Mouse (Mus musculus): ENCODE data around the gene Acrbp. TPM values are rescaled to one million over a fixed set of nuclear protein-coding genes. Genes with fewer than 3 reads are reported as not detected.
A peak's percentile ranks its signal among the peaks of the same experiment; 100 is the strongest.

The Acrbp gene
- polyA plus RNA-seq, 1 experiment from 2014 or later, result 8.3 TPM

DNA sequence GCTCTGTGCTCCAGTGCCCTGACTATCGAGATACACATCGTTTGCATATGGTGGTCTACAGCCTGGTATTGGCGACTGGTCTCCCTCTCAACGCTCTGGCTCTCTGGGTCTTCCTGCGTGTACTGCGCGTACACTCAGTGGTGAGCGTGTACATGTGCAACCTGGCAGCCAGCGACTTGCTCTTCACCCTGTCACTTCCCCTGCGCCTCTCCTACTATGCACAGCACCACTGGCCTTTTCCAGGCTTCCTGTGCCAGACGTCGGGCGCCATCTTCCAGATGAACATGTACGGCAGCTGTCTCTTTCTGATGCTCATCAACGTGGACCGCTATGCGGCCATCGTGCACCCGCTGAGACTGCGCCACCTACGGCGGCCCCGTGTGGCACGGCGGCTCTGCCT lies 31.9 kb downstream of the Acrbp start:
- no peak overlapping the region; the same call in 1 of the 2 replicates for H3K27ac ChIP-seq (ENCODE audit: low read depth, low read length)

DNA sequence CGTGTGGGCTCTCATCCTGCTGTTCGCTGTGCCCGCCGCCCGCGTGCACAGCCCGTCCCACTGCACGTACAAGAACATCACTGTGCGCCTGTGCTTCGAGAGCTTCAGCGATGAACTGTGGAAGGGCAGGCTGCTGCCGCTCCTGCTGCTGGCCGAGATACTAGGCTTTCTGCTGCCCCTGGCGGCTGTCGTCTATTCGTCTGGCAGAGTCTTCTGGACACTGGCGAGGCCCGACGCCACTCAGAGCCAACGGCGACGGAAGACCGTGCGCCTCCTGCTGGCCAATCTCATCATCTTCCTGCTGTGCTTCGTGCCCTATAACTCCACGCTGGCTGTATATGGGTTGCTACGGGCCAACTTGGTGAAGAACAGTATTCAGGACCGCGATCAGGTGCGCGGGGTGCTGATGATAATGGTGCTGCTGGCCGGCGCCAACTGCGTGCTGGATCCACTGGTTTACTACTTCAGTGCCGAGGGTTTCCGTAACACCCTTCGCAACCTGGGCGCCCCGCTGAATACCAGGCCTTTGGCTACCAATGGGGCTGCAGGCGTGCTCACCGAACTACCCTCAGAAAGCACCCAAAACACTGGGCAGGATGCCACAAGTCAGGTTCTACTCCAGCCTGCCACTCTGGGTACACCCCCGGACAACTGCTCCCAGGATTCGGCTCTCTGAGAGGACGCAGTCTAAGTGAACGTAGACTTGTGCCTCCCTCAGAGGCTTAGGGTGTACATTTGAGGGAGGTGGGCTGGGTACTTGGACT lies 32.5 kb downstream of the Acrbp start:
- Histone ChIP-seq H3K4me3 (ENCODE audit: low read depth, low read length) (peak overlapping the region; percentile 45), H3K4me1 (ENCODE audit: control insufficient read depth, insufficient read depth, low read length) (peaks cover 9% of the 10 kb centered on the region; the same call in 1 of the 2 replicates), H3K4me2 (peak overlapping the region; percentile 76), H3K27ac (ENCODE audit: low read depth, low read length) (no peak overlapping the region; the same call in 1 of the 2 replicates), H3K27me3 (ENCODE audit: control insufficient read depth, insufficient read depth, low read length) (peaks cover 3% of the 10 kb centered on the region; the same call in 1 of the 2 replicates), H3K9ac (ENCODE audit: low read depth, low read length) (peak overlapping the region; percentile 75), H3K36me3 (ENCODE audit: control insufficient read depth, insufficient read depth, low read length) (no peaks in the 10 kb centered on the region), H3K9me3 (replicated peaks; ENCODE audit: control insufficient read depth, low read length) (no peaks in the 10 kb centered on the region)
- WGBS (ENCODE audit: insufficient replicate concordance), result 19% methylated on average over 45 of the region's 45 CpGs
- ATAC-seq (replicated peaks; ENCODE audit: insufficient number of reproducible peaks, low FRiP score, low TSS enrichment), result peak; percentile 69

More for the DNA sequence above, 31.9 kb downstream of the Acrbp start:
- Histone ChIP-seq H3K9me3 (replicated peaks; ENCODE audit: control insufficient read depth, low read length) (no peaks in the 10 kb centered on the region), H3K9ac (ENCODE audit: low read depth, low read length) (peak overlapping the region; percentile 75), H3K36me3 (ENCODE audit: control insufficient read depth, insufficient read depth, low read length) (no peaks in the 10 kb centered on the region), H3K4me1 (ENCODE audit: control insufficient read depth, insufficient read depth, low read length) (peaks cover 9% of the 10 kb centered on the region; the same call in 1 of the 2 replicates), H3K4me2 (peak overlapping the region; percentile 76), H3K4me3 (ENCODE audit: low read depth, low read length) (peak overlapping the region; percentile 45), H3K27me3 (ENCODE audit: control insufficient read depth, insufficient read depth, low read length) (peaks cover 3% of the 10 kb centered on the region; the same call in 1 of the 2 replicates)
- 21% methylated on average over 25 of the region's 25 CpGs for WGBS (ENCODE audit: insufficient replicate concordance)
- ATAC-seq (replicated peaks; ENCODE audit: insufficient number of reproducible peaks, low FRiP score, low TSS enrichment), result no peak; the same call in 1 of the 2 replicates

DNA sequence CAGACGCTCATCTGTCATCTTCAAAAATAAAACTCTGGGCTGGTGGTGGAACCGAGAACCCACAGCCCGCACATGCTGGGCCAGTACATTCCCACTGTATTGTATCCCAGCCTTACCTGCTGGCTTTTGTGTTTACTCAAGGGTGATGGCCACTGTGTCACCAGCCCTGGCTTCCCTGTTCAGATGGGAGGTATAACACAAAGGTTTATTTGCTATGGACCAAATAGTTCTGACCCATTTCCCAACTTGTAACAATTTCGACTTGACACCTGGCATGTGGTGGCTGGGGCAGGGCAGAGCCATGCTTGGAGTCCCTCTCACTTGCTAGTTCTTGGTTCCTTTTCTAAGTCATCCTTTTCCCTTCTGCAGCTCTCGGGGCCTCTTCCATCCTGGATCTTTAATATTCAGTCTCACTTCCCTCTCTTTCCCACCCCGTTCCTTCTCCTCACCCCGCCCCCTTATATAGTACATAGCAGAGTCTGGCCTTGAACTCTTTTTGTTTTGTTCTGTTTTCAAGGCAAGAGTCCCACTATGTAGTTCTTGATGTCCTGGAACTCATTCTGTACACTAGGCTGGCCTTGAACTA lies 33.4 kb downstream of the Acrbp start:
- Histone ChIP-seq H3K27ac (ENCODE audit: low read depth, low read length) (no peak overlapping the region), H3K4me3 (ENCODE audit: low read depth, low read length) (no peak overlapping the region), H3K36me3 (ENCODE audit: control insufficient read depth, insufficient read depth, low read length) (no peaks in the 10 kb centered on the region), H3K9ac (ENCODE audit: low read depth, low read length) (no peak overlapping the region; the same call in 1 of the 2 replicates), H3K27me3 (ENCODE audit: control insufficient read depth, insufficient read depth, low read length) (peaks cover 3% of the 10 kb centered on the region; the same call in 1 of the 2 replicates), H3K4me1 (ENCODE audit: control insufficient read depth, insufficient read depth, low read length) (peaks cover 9% of the 10 kb centered on the region; the same call in 1 of the 2 replicates), H3K4me2 (no peak overlapping the region), H3K9me3 (replicated peaks; ENCODE audit: control insufficient read depth, low read length) (no peaks in the 10 kb centered on the region)
- ATAC-seq (replicated peaks; ENCODE audit: insufficient number of reproducible peaks, low FRiP score, low TSS enrichment), result no peak
- WGBS (ENCODE audit: insufficient replicate concordance), result 82% methylated on average over 7 of the region's 7 CpGs

DNA sequence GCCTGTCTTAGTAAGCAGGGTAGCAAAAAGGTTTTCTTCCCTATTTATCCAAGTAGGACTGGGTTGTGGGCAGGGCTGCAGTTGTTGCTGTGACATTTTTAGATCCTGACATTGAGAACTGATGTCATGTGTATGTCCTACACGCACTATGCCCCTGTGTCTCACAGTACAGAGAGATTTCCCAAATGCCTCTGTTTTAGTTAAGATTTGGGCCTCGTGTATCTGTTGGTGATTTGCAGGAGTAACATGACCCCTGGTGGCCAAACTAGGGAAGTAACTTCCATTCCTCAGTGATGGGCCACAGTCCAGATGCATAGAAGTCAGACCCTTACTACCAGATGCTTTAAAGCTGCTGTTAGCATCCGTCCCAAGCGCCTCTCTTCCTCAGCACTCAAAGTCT lies 34.9 kb downstream of the Acrbp start:
- ATAC-seq (replicated peaks; ENCODE audit: insufficient number of reproducible peaks, low FRiP score, low TSS enrichment), result no peak
- Histone ChIP-seq H3K27me3 (ENCODE audit: control insufficient read depth, insufficient read depth, low read length) (peaks cover 3% of the 10 kb centered on the region; the same call in 1 of the 2 replicates), H3K9ac (ENCODE audit: low read depth, low read length) (no peak overlapping the region), H3K4me1 (ENCODE audit: control insufficient read depth, insufficient read depth, low read length) (peaks cover 15% of the 10 kb centered on the region), H3K4me3 (ENCODE audit: low read depth, low read length) (no peak overlapping the region), H3K36me3 (ENCODE audit: control insufficient read depth, insufficient read depth, low read length) (no peaks in the 10 kb centered on the region), H3K4me2 (no peak overlapping the region), H3K27ac (ENCODE audit: low read depth, low read length) (no peak overlapping the region), H3K9me3 (replicated peaks; ENCODE audit: control insufficient read depth, low read length) (no peaks in the 10 kb centered on the region)
- 8% methylated on average over 4 of the region's 4 CpGs for WGBS (ENCODE audit: insufficient replicate concordance)

DNA sequence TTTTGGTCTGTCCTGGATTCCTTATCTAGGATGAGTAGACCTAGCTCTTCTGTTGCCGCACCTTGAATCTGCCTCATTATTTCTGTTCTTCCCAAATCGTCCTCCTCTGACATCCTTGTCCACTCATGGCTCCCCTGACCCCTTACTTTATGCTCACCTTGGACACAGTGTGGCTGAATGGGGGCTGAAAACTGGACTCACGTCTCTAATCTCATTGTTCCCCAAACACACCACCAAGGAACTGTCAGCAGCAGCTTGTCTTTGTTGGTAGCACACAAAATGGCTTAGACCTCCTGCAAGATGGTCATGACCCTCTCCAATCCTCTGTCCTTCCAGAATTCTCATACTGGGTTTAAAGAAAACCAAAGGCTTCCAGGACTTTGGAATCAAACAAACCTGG lies 38.4 kb downstream of the Acrbp start:
- Histone ChIP-seq H3K27me3 (ENCODE audit: control insufficient read depth, insufficient read depth, low read length) (no peaks in the 10 kb centered on the region), H3K9ac (ENCODE audit: low read depth, low read length) (no peak overlapping the region), H3K36me3 (ENCODE audit: control insufficient read depth, insufficient read depth, low read length) (no peaks in the 10 kb centered on the region), H3K9me3 (replicated peaks; ENCODE audit: control insufficient read depth, low read length) (no peaks in the 10 kb centered on the region), H3K4me1 (ENCODE audit: control insufficient read depth, insufficient read depth, low read length) (peaks cover 22% of the 10 kb centered on the region), H3K27ac (ENCODE audit: low read depth, low read length) (peak overlapping the region; percentile 92), H3K4me2 (no peak overlapping the region), H3K4me3 (ENCODE audit: low read depth, low read length) (no peak overlapping the region)
- 80% methylated on average over 3 of the region's 3 CpGs for WGBS (ENCODE audit: insufficient replicate concordance)
- no peak for ATAC-seq (replicated peaks; ENCODE audit: insufficient number of reproducible peaks, low FRiP score, low TSS enrichment)

DNA sequence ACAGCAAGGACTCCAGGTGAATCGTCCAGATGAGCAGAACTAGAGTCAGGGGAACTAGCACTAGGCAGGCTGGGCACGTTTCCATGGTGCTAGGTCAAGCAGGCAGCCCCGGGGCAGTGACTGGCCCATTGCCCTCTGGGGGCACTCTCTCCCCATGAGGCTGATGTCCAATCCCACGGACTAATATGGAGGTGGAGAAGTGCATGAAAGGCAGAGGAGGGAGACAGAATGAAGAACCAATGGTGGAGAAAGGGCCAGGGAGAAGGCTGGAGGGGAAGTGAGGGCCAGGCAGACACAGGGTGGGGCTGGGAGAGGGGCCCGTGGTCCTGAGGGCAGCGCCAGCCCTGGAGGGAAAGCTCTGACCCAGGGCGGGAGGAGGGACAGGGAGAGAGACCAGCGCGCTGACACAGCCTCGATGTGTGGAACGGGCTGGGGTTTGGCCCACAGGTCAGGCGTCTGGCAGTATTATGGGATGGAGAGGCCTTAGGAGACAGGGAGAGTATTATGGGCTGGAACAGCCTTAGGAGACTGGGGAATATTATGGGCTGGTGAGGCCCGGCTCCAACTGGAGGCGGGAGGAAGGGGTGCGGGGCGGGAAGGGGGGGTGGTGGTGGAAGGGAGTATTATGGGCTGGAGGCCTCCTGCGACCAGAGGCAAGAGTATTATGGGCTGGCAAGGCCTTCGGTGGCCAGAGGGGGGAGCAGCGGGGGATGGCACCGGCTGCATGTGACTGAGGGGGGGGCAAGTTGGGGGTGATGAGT lies 39.3 kb downstream of the Acrbp start:
- 0 out of 2 replicates have a peak overlapping the region, but pooled peaks have one; percentile 8 for H3K4me3 ChIP-seq (ENCODE audit: low read depth, low read length)
- H3K27me3 ChIP-seq (ENCODE audit: control insufficient read depth, insufficient read depth, low read length), result no peaks in the 10 kb centered on the region
- 3% methylated on average over 20 of the region's 20 CpGs for WGBS (ENCODE audit: insufficient replicate concordance)
- H3K4me2 ChIP-seq, result peak overlapping the region; percentile 66
- peak overlapping the region; percentile 49; the same call in 1 of the 2 replicates for H3K9ac ChIP-seq (ENCODE audit: low read depth, low read length)
- H3K9me3 ChIP-seq (replicated peaks; ENCODE audit: control insufficient read depth, low read length), result no peaks in the 10 kb centered on the region
- peak; percentile 75 for ATAC-seq (replicated peaks; ENCODE audit: insufficient number of reproducible peaks, low FRiP score, low TSS enrichment)
- no peaks in the 10 kb centered on the region for H3K36me3 ChIP-seq (ENCODE audit: control insufficient read depth, insufficient read depth, low read length)
- H3K4me1 ChIP-seq (ENCODE audit: control insufficient read depth, insufficient read depth, low read length), result peaks cover 22% of the 10 kb centered on the region
- H3K27ac ChIP-seq (ENCODE audit: low read depth, low read length), result peak overlapping the region; percentile 92

DNA sequence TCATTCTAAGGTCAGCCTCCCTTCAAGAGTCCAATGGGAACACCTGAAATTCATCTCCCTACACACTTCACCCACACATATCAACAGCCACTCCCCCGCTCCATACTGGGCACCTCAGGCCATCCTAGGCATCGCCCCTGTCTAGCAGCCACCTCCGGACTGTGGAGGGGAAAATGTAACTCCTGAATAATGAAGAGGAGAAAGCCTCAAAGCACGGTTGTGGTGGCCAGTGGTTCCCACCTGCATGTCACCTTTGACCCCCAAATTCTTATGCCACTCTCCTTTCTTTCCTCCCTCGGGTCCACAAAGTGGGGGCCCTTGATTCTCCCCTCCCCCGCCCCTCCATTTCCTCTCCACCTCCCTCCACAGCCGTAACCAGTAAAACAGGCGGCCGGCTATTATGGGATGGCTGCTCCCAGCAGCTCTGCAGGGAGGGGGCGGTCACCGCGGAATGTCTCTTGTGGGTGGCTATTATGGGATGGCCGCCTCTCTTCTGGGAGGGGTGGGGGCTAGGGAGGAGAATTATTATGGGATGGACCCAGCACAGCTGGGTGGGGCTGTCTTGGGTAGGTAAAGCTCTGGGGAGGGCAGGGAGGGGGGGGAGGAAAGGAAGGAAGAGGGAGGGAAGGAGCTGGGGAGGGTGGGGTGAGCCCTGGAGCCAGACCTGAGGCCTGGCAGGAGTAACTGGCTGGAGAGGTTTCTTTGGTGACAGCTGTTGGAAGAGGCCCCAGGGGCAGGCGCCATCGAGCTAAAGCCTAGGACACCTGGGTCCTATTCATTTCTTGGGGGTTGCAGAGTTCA lies 40.2 kb downstream of the Acrbp start:
- H3K27ac ChIP-seq (ENCODE audit: low read depth, low read length), result peak overlapping the region; percentile 92
- 4% methylated on average over 15 of the region's 15 CpGs for WGBS (ENCODE audit: insufficient replicate concordance)
- H3K9me3 ChIP-seq (replicated peaks; ENCODE audit: control insufficient read depth, low read length), result no peaks in the 10 kb centered on the region
- peak overlapping the region; percentile 71 for H3K9ac ChIP-seq (ENCODE audit: low read depth, low read length)
- H3K4me2 ChIP-seq, result peak overlapping the region; percentile 66
- H3K27me3 ChIP-seq (ENCODE audit: control insufficient read depth, insufficient read depth, low read length), result no peaks in the 10 kb centered on the region
- H3K4me1 ChIP-seq (ENCODE audit: control insufficient read depth, insufficient read depth, low read length), result peaks cover 18% of the 10 kb centered on the region
- peak overlapping the region; percentile 22; the same call in 1 of the 2 replicates for H3K4me3 ChIP-seq (ENCODE audit: low read depth, low read length)
- peak; percentile 62 for ATAC-seq (replicated peaks; ENCODE audit: insufficient number of reproducible peaks, low FRiP score, low TSS enrichment)
- H3K36me3 ChIP-seq (ENCODE audit: control insufficient read depth, insufficient read depth, low read length), result no peaks in the 10 kb centered on the region

Measured in heart, embryonic 11.5 days (tissue).